Mouse (Mus musculus) cerebellum, adult 2 months (tissue): ENCODE data around the gene Letm1.

Source experiments
- CTCF ChIP-seq: fragments of 200-500 bp; IDR thresholded peaks from 2 replicates; pipeline ENCODE4 v1.5.1; 2011; ENCODE audit warnings: low read depth, mild to moderate bottlenecking, control low read depth, low read length, moderate library complexity, borderline replicate concordance; ENCODE audit not compliant: insufficient read depth
- POLR2A ChIP-seq: fragments of 200-500 bp; IDR thresholded peaks from 2 replicates; pipeline ENCODE4 v1.6.1; 2011; ENCODE audit warnings: low read length, control low read depth, borderline replicate concordance; ENCODE audit not compliant: insufficient read depth

GRCm38 (mm10) chr5:33731051-33731450, 51.6 kb downstream of the Letm1 start:
- TF ChIP-seq CTCF (no peak), POLR2A (no peak)
